Mouse (Mus musculus) E14TG2a.4 (cell line): ENCODE measurements around the gene Lrrc2.

Experiments
- CTCF ChIP-seq: conservative IDR thresholded peaks from 2 replicates; pipeline ENCODE4 v1.5.1; 2014; ENCODE audit warnings: low read length
- NANOG ChIP-seq: IDR thresholded peaks from 2 replicates; pipeline ENCODE4 v1.6.1; 2014; ENCODE audit warnings: borderline replicate concordance, low read length, mixed read lengths
- POU5F1 ChIP-seq: IDR thresholded peaks from 2 replicates; pipeline ENCODE4 v1.6.1; 2014; ENCODE audit warnings: low read length, borderline replicate concordance

GRCm38 (mm10) chr9:110954681-110955445 is 3.5 kb downstream of the Lrrc2 start:
- TF ChIP-seq CTCF (no peak), NANOG (no peak), POU5F1 (no peak)
